Mouse (Mus musculus) heart, embryonic 10.5 days (tissue): ENCODE results near the gene Tmem239. TPM values are rescaled to one million over a fixed set of nuclear protein-coding genes. Genes with fewer than 3 reads are reported as not detected.

Source experiments
- DNase-seq: peaks from one replicate; pipeline ENCODE4 v3.0.0-alpha.2; 2017; ENCODE audit warnings: low spot score
- H3K27ac ChIP-seq: fragments of 300-500 bp; sonication (generic); 2 replicates; pipeline ENCODE4 v1.5.1; 2016; ENCODE audit warnings: mild to moderate bottlenecking
- H3K27me3 ChIP-seq: fragments of 300-500 bp; sonication (generic); 2 replicates; pipeline ENCODE4 v1.6.1; 2016; ENCODE audit warnings: mild to moderate bottlenecking; ENCODE audit not compliant: poor library complexity, insufficient read depth, severe bottlenecking
- H3K36me3 ChIP-seq: fragments of 300-500 bp; sonication (generic); 2 replicates; pipeline ENCODE4 v1.6.1; 2016; ENCODE audit warnings: mild to moderate bottlenecking, moderate library complexity
- H3K4me1 ChIP-seq: fragments of 300-500 bp; sonication (generic); 2 replicates; pipeline ENCODE4 v1.6.1; 2016; ENCODE audit warnings: mild to moderate bottlenecking
- H3K4me3 ChIP-seq: fragments of 300-500 bp; sonication (generic); 2 replicates; pipeline ENCODE4 v1.5.1; 2016; ENCODE audit warnings: mild to moderate bottlenecking, moderate library complexity
- H3K9me3 ChIP-seq: fragments of 300-500 bp; sonication (generic); 2 replicates; pipeline ENCODE4 v1.6.1; 2016; ENCODE audit warnings: mild to moderate bottlenecking, moderate library complexity
- WGBS: fragments of 180-500 bp; shearing (Covaris S2); methylation state at CpG from one replicate; pipeline ENCODE4 v1.1.7; 2016; 5-methylcytosine and 5-hydroxymethylcytosine counted together
- polyA plus RNA-seq: library from polyadenylated mRNA; unstranded; fragments of >200 nt; fragmentation: Nextera tagmentation; extraction: Ambion mirVana; gene quantifications from 2 replicates; pipeline ENCODE4 v1.2.1, GENCODE M21; 2016

The Tmem239 gene
- polyA plus RNA-seq, 1 experiment from 2014 or later, result not detected

GRCm38 (mm10) chr2:130392836-130393235 lies 13.4 kb upstream of the Tmem239 start:
- Histone ChIP-seq H3K4me3 (no peak overlapping the region), H3K4me1 (peaks cover 15% of the 10 kb centered on the region), H3K9me3 (no peaks in the 10 kb centered on the region), H3K27me3 (peaks cover 13% of the 10 kb centered on the region), H3K36me3 (peaks cover 45% of the 10 kb centered on the region), H3K27ac (no peak overlapping the region)
- DNase-seq, result peak; percentile 53
- WGBS, result 85% methylated on average over 3 of the region's 3 CpGs

- Histone ChIP-seq H3K4me3 (no peak overlapping the region), H3K27me3 (peaks cover 29% of the 10 kb centered on the region), H3K36me3 (peaks cover 39% of the 10 kb centered on the region), H3K27ac (no peak overlapping the region), H3K9me3 (no peaks in the 10 kb centered on the region), H3K4me1 (peaks cover 21% of the 10 kb centered on the region)
- 88% methylated on average over 11 of the region's 11 CpGs for WGBS
- DNase-seq, result peak; percentile 66
Measured at GRCm38 (mm10) chr2:130395696-130396095, 10.6 kb upstream of the Tmem239 start.

GRCm38 (mm10) chr2:130397186-130397985 lies 8.9 kb upstream of the Tmem239 start, which contains the start of gene Cpxm1:
Cpxm1 (minus strand) TSS chr2:130397574.
- Histone ChIP-seq H3K4me1 (peaks cover 21% of the 10 kb centered on the region), H3K4me3 (peak within 1 kb of the TSS; percentile 79), H3K36me3 (peaks cover 34% of the 10 kb centered on the region), H3K27me3 (peaks cover 29% of the 10 kb centered on the region), H3K9me3 (no peaks in the 10 kb centered on the region), H3K27ac (peak within 1 kb of the TSS; percentile 89)
- under 1% methylated on average over 39 of the region's 53 CpGs for WGBS
- peak; percentile 83 for DNase-seq

- H3K4me1 ChIP-seq, result peaks cover 21% of the 10 kb centered on the region
- peak overlapping the region; percentile 79 for H3K4me3 ChIP-seq
- H3K27me3 ChIP-seq, result peaks cover 29% of the 10 kb centered on the region
- 11% methylated on average over 14 of the region's 14 CpGs for WGBS
- peak overlapping the region; percentile 89 for H3K27ac ChIP-seq
- DNase-seq, result peak; percentile 71
- peaks cover 27% of the 10 kb centered on the region for H3K36me3 ChIP-seq
- H3K9me3 ChIP-seq, result no peaks in the 10 kb centered on the region
Measured at GRCm38 (mm10) chr2:130398091-130398490, 8.2 kb upstream of the Tmem239 start.

GRCm38 (mm10) chr2:130400046-130400445 lies 6.2 kb upstream of the Tmem239 start:
- DNase-seq, result no peak
- Histone ChIP-seq H3K9me3 (no peaks in the 10 kb centered on the region), H3K4me3 (no peak overlapping the region), H3K27me3 (peaks cover 29% of the 10 kb centered on the region), H3K36me3 (0 out of 2 replicates have a peak, but pooled peaks cover 8% of the 10 kb centered on the region), H3K27ac (no peak overlapping the region), H3K4me1 (peaks cover 21% of the 10 kb centered on the region)
- WGBS, result 84% methylated on average over 1 of the region's 1 CpGs

GRCm38 (mm10) chr2:130401891-130402290 lies 4.4 kb upstream of the Tmem239 start:
- Histone ChIP-seq H3K4me1 (peaks cover 16% of the 10 kb centered on the region), H3K9me3 (no peaks in the 10 kb centered on the region), H3K27me3 (peaks cover 27% of the 10 kb centered on the region), H3K36me3 (no peaks in the 10 kb centered on the region), H3K27ac (no peak overlapping the region), H3K4me3 (no peak overlapping the region)
- no peak for DNase-seq
- WGBS, result 81% methylated on average over 4 of the region's 4 CpGs

- Histone ChIP-seq H3K27ac (no peak within 1 kb of the TSS), H3K4me3 (no peak within 1 kb of the TSS), H3K9me3 (no peaks in the 10 kb centered on the region), H3K27me3 (peaks cover 13% of the 10 kb centered on the region), H3K4me1 (no peaks in the 10 kb centered on the region), H3K36me3 (no peaks in the 10 kb centered on the region)
- 84% methylated on average over 1 of the region's 1 CpGs for WGBS
- no peak for DNase-seq
Measured at GRCm38 (mm10) chr2:130404939-130405338, 1.3 kb upstream of the Tmem239 start, which contains the start of the genes Gm28372 and 1700020A23Rik. Gm28372 (plus strand) TSS chr2:130405239. 1700020A23Rik (plus strand) TSS chr2:130405259.

GRCm38 (mm10) chr2:130408194-130408593 lies 1.9 kb downstream of the Tmem239 start:
- H3K4me3 ChIP-seq, result no peak overlapping the region
- H3K36me3 ChIP-seq, result no peaks in the 10 kb centered on the region
- WGBS, result 15% methylated on average over 6 of the region's 6 CpGs
- H3K27me3 ChIP-seq, result peaks cover 17% of the 10 kb centered on the region
- H3K27ac ChIP-seq, result no peak overlapping the region
- H3K4me1 ChIP-seq, result peaks cover 7% of the 10 kb centered on the region
- DNase-seq, result no peak
- no peaks in the 10 kb centered on the region for H3K9me3 ChIP-seq

- H3K9me3 ChIP-seq, result no peaks in the 10 kb centered on the region
- no peak overlapping the region for H3K27ac ChIP-seq
- H3K36me3 ChIP-seq, result no peaks in the 10 kb centered on the region
- H3K27me3 ChIP-seq, result peaks cover 9% of the 10 kb centered on the region; the same call in 1 of the 2 replicates
- DNase-seq, result peak; percentile 91
- WGBS, result 35% methylated on average over 16 of the region's 16 CpGs
- peaks cover 7% of the 10 kb centered on the region for H3K4me1 ChIP-seq
- no peak overlapping the region for H3K4me3 ChIP-seq
Measured at GRCm38 (mm10) chr2:130411558-130412495, 5.5 kb downstream of the Tmem239 start.

- H3K36me3 ChIP-seq, result no peaks in the 10 kb centered on the region
- 0 out of 2 replicates have a peak, but pooled peaks cover 4% of the 10 kb centered on the region for H3K27me3 ChIP-seq
- no peak for DNase-seq
- no peaks in the 10 kb centered on the region for H3K9me3 ChIP-seq
- 69% methylated on average over 3 of the region's 3 CpGs for WGBS
- H3K27ac ChIP-seq, result no peak overlapping the region
- peaks cover 7% of the 10 kb centered on the region for H3K4me1 ChIP-seq
- no peak overlapping the region for H3K4me3 ChIP-seq
Measured at GRCm38 (mm10) chr2:130412775-130413174, 6.5 kb downstream of the Tmem239 start.

- no peak overlapping the region for H3K4me3 ChIP-seq
- 0 out of 2 replicates have a peak, but pooled peaks cover 4% of the 10 kb centered on the region for H3K27me3 ChIP-seq
- H3K36me3 ChIP-seq, result peaks cover 8% of the 10 kb centered on the region; the same call in 1 of the 2 replicates
- no peaks in the 10 kb centered on the region for H3K9me3 ChIP-seq
- no peak overlapping the region for H3K27ac ChIP-seq
- 76% methylated on average over 6 of the region's 6 CpGs for WGBS
- H3K4me1 ChIP-seq, result peaks cover 7% of the 10 kb centered on the region
- no peak for DNase-seq
Measured at GRCm38 (mm10) chr2:130414094-130414856, 8.0 kb downstream of the Tmem239 start.
